Mouse (Mus musculus): ENCODE measurements around the gene Plcb1. TPM values are rescaled to one million over a fixed set of nuclear protein-coding genes. Genes with fewer than 3 reads are reported as not detected.

Plcb1 gene
- total RNA-seq, 2 experiments from 2014 or later, result 152 to 156 TPM

- TF ChIP-seq CTCF (conservative IDR thresholded peaks at IDR 0.05), result no peak
- DNase-seq (ENCODE audit: low spot score in 2 of 2), result peak in 1 of 2 experiments; percentile 20
Observed at GRCm38 (mm10) chr2:135092588-135093162, 306.8 kb downstream of the Plcb1 start.

GRCm38 (mm10) chr2:135101292-135101691, 315.4 kb downstream of the Plcb1 start:
- Histone ChIP-seq H3K4me3 (no peak overlapping the region), H3K27ac (no peak overlapping the region)
- no peak for DNase-seq (ENCODE audit: low spot score in 2 of 2)
- no peak for TF ChIP-seq CTCF (conservative IDR thresholded peaks at IDR 0.05)

More at GRCm38 (mm10) chr2:135092588-135093162, 306.8 kb downstream of the Plcb1 start:
- no peak overlapping the region for H3K4me3 ChIP-seq
- peak overlapping the region; percentile 33; the same call in 1 of the 2 replicates for H3K27ac ChIP-seq

GRCm38 (mm10) chr2:135101943-135102342, 316.1 kb downstream of the Plcb1 start:
- H3K4me3 ChIP-seq, result no peak overlapping the region
- no peak for DNase-seq (ENCODE audit: low spot score in 2 of 2)
- TF ChIP-seq CTCF (conservative IDR thresholded peaks at IDR 0.05), result no peak
- H3K27ac ChIP-seq, result no peak overlapping the region

- no peak overlapping the region for H3K27ac ChIP-seq
- no peak overlapping the region for H3K4me3 ChIP-seq
- DNase-seq (ENCODE audit: low spot score in 2 of 2), result no peak
- no peak for TF ChIP-seq CTCF (conservative IDR thresholded peaks at IDR 0.05)
Observed at GRCm38 (mm10) chr2:135106649-135107048, 320.8 kb downstream of the Plcb1 start.

GRCm38 (mm10) chr2:135108607-135109006, 322.7 kb downstream of the Plcb1 start:
- no peak for TF ChIP-seq CTCF (conservative IDR thresholded peaks at IDR 0.05)
- no peak overlapping the region; the same call in 1 of the 2 replicates for H3K27ac ChIP-seq
- H3K4me3 ChIP-seq, result no peak overlapping the region
- no peak for DNase-seq (ENCODE audit: low spot score in 2 of 2)

- H3K27ac ChIP-seq, result no peak overlapping the region
- H3K4me3 ChIP-seq, result no peak overlapping the region
- DNase-seq (ENCODE audit: low spot score in 2 of 2), result no peak
- TF ChIP-seq CTCF (conservative IDR thresholded peaks at IDR 0.05), result no peak
Observed at GRCm38 (mm10) chr2:135114501-135115128, 328.7 kb downstream of the Plcb1 start.

GRCm38 (mm10) chr2:135123057-135123456, 337.2 kb downstream of the Plcb1 start:
- H3K27ac ChIP-seq, result no peak overlapping the region
- DNase-seq (ENCODE audit: low spot score in 2 of 2), result no peak
- TF ChIP-seq CTCF (conservative IDR thresholded peaks at IDR 0.05), result no peak
- no peak overlapping the region for H3K4me3 ChIP-seq

- Histone ChIP-seq H3K4me3 (no peak overlapping the region), H3K27ac (no peak overlapping the region)
- no peak for DNase-seq (ENCODE audit: low spot score in 2 of 2)
- TF ChIP-seq CTCF (conservative IDR thresholded peaks at IDR 0.05), result no peak
Observed at GRCm38 (mm10) chr2:135123695-135124343, 338.0 kb downstream of the Plcb1 start.

GRCm38 (mm10) chr2:135140576-135140975, 354.7 kb downstream of the Plcb1 start:
- DNase-seq (ENCODE audit: low spot score in 2 of 2), result no peak
- H3K27ac ChIP-seq, result no peak overlapping the region
- TF ChIP-seq CTCF (conservative IDR thresholded peaks at IDR 0.05), result no peak
- H3K4me3 ChIP-seq, result no peak overlapping the region

GRCm38 (mm10) chr2:135152289-135152688, 366.4 kb downstream of the Plcb1 start:
- no peak for TF ChIP-seq CTCF (conservative IDR thresholded peaks at IDR 0.05)
- Histone ChIP-seq H3K4me3 (no peak overlapping the region), H3K27ac (no peak overlapping the region)
- DNase-seq (ENCODE audit: low spot score in 2 of 2), result no peak

GRCm38 (mm10) chr2:135153248-135153647, 367.4 kb downstream of the Plcb1 start:
- no peak overlapping the region for H3K4me3 ChIP-seq
- no peak for TF ChIP-seq CTCF (conservative IDR thresholded peaks at IDR 0.05)
- peak overlapping the region; percentile 33; the same call in 1 of the 2 replicates for H3K27ac ChIP-seq
- no peak for DNase-seq (ENCODE audit: low spot score in 2 of 2)

GRCm38 (mm10) chr2:135156055-135156454, 370.2 kb downstream of the Plcb1 start:
- DNase-seq (ENCODE audit: low spot score in 2 of 2), result no peak
- no peak overlapping the region for H3K4me3 ChIP-seq
- H3K27ac ChIP-seq, result peak overlapping the region; percentile 12; the same call in 1 of the 2 replicates
- TF ChIP-seq CTCF (conservative IDR thresholded peaks at IDR 0.05), result no peak

GRCm38 (mm10) chr2:135157961-135158360, 372.1 kb downstream of the Plcb1 start:
- H3K4me3 ChIP-seq, result no peak overlapping the region
- no peak for DNase-seq (ENCODE audit: low spot score in 2 of 2)
- H3K27ac ChIP-seq, result no peak overlapping the region
- no peak for TF ChIP-seq CTCF (conservative IDR thresholded peaks at IDR 0.05)

Data from layer of hippocampus, adult 2 months (tissue).